Mouse (Mus musculus) gastrocnemius, adult 8-10 months (tissue): ENCODE measurements around the gene Mvd. TPM values are rescaled to one million over a fixed set of nuclear protein-coding genes. Genes with fewer than 3 reads are reported as not detected.

ENCODE experiments used
- DNase-seq, 2 experiments: peaks; one replicate each; pipeline ENCODE4 v3.0.0; 2022; ENCODE audit warnings: low spot score in 2 of 2
- total RNA-seq, 4 experiments: library from RNA; stranded (reverse); gene quantifications; 2 replicates each; pipeline ENCODE4 v1.2.4; 2022

Mvd gene
- 1 to 10 TPM; 3.4 to 5.5 (median 4.8) TPM for total RNA-seq

GRCm38 (mm10) chr8:122443262-122444006 lies at the start of gene Mvd:
Mvd (minus strand) TSS chr8:122443422.
- peak; percentile 99 for DNase-seq

- DNase-seq: no peak
Measured at GRCm38 (mm10) chr8:122488387-122488786, 45.2 kb upstream of the Mvd start.

- no peak for DNase-seq
Measured at GRCm38 (mm10) chr8:122484831-122485230, 41.6 kb upstream of the Mvd start.

- DNase-seq: no peak
Measured at GRCm38 (mm10) chr8:122483877-122484276, 40.7 kb upstream of the Mvd start.

GRCm38 (mm10) chr8:122482448-122482847 lies 39.2 kb upstream of the Mvd start:
- no peak for DNase-seq

- DNase-seq: peak; percentile 76 to 81
Measured at GRCm38 (mm10) chr8:122475580-122476320, 32.5 kb upstream of the Mvd start, which contains the start of the genes Rnf166 and Ctu2. Rnf166 (minus strand) TSS chr8:122476064. Ctu2 (plus strand) TSS chr8:122476143.

GRCm38 (mm10) chr8:122474951-122475560 lies 31.8 kb upstream of the Mvd start:
- DNase-seq: no peak

GRCm38 (mm10) chr8:122473911-122474421 lies 30.7 kb upstream of the Mvd start:
- no peak for DNase-seq

- DNase-seq: no peak
Measured at GRCm38 (mm10) chr8:122470691-122471090, 27.5 kb upstream of the Mvd start.

- DNase-seq: no peak
Measured at GRCm38 (mm10) chr8:122469965-122470364, 26.7 kb upstream of the Mvd start.

- no peak for DNase-seq
Measured at GRCm38 (mm10) chr8:122469407-122469806, 26.2 kb upstream of the Mvd start.

GRCm38 (mm10) chr8:122467816-122468215 lies 24.6 kb upstream of the Mvd start:
- DNase-seq: no peak

GRCm38 (mm10) chr8:122464985-122465384 lies 21.8 kb upstream of the Mvd start:
- no peak for DNase-seq

- DNase-seq: no peak
Measured at GRCm38 (mm10) chr8:122463651-122464640, 20.7 kb upstream of the Mvd start.

- no peak for DNase-seq
Measured at GRCm38 (mm10) chr8:122462510-122462909, 19.3 kb upstream of the Mvd start.

- no peak for DNase-seq
Measured at GRCm38 (mm10) chr8:122461473-122462148, 18.4 kb upstream of the Mvd start.

GRCm38 (mm10) chr8:122460524-122461472 lies 17.6 kb upstream of the Mvd start, which contains the start of gene Snai3:
Snai3 (minus strand) TSS chr8:122460733.
- DNase-seq: peak; percentile 73 to 81

GRCm38 (mm10) chr8:122459990-122460389 lies 16.8 kb upstream of the Mvd start:
- no peak for DNase-seq
